Mouse (Mus musculus): ENCODE measurements at regions not wholly inside any gene's neighbourhood (a gene's known extent, or its start where the extent isn't known, plus 50 kb on each side); places are given as distances from the start of the nearest gene placed in this dataset.

DNA sequence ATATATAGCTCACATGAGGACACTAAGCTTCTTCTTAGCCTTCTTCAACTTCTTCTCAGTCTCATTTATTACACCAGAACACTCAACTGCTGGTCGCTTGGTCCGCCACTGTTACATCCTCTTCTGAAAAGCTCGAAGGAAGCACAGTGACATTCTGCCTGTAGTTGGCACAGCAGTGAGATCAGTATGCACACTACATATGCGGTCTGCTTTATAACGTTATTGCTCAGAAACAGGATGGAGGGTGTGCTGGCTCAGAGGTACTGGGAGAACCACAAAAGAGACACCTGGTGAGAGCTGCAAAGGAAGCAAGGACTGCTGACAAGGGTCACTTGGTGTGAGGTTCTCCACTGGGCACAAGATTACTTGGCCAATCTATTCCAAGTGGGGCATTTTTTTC is 179.5 kb downstream of the Ets1 start:
- no peak for ATAC-seq (ENCODE audit: insufficient number of reproducible peaks, insufficient read depth, low FRiP score, low read depth)
- H3K9me3 ChIP-seq (ENCODE audit: control insufficient read depth, low read depth, low read length), result no peaks in the 10 kb centered on the region
- no peaks in the 10 kb centered on the region for H3K36me3 ChIP-seq (ENCODE audit: control insufficient read depth, insufficient read depth, low read length)
- no peak overlapping the region for H3K4me3 ChIP-seq (ENCODE audit: low read depth, low read length)
- 87% methylated on average over 5 of the region's 5 CpGs for WGBS
- no peak overlapping the region for H3K9ac ChIP-seq (replicated peaks; ENCODE audit: low read depth, low read length)
- no peak overlapping the region for H3K4me2 ChIP-seq (replicated peaks; ENCODE audit: low read depth, low read length)
- no peak overlapping the region for H3K27ac ChIP-seq (ENCODE audit: low read length)
- no peaks in the 10 kb centered on the region for H3K4me1 ChIP-seq (ENCODE audit: control insufficient read depth, insufficient read depth, low read length)
- H3K27me3 ChIP-seq (ENCODE audit: control insufficient read depth, insufficient read depth, low read length), result no peaks in the 10 kb centered on the region

DNA sequence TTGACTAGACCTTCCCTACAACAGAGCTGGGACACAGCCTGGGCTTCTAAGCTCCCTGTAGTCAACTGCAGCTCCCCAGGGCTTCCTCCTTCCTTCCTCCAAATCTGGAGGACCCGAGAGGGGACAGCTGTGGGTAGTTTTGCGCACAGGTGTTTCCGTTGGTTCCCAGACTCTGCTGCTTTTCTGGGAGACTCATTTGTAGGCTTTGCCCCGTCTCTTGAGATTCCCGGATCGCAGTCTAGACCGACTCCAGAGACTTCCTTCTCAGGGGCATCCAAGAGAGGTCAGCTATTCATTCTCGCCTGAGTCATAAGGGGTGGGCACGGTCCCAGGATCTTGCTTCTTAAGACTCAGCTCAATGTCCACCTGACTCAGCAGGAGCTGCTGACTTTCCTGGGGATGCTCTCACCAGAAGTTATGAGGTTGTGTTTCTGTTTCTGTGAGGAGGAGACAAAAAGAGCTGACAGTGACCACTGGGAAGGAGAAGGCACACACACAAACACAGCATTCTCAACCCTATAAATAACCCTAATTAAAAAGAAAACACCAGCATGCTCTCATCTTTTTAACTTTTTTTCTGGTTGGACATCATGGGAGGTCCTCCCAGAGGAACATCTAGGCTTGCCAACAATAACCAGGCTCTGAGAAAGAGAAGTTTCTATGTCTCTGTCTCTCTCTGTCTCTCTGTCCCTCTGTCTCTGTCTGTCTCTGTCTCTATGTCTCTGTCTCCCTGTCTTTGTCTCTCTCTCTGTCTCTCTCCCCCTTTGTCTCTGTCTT is 180.8 kb downstream of the Ets1 start:
- WGBS, result 77% methylated on average over 9 of the region's 9 CpGs
- Histone ChIP-seq H3K4me1 (ENCODE audit: control insufficient read depth, insufficient read depth, low read length) (no peaks in the 10 kb centered on the region), H3K27ac (ENCODE audit: low read length) (no peak overlapping the region), H3K4me3 (ENCODE audit: low read depth, low read length) (no peak overlapping the region), H3K36me3 (ENCODE audit: control insufficient read depth, insufficient read depth, low read length) (no peaks in the 10 kb centered on the region), H3K27me3 (ENCODE audit: control insufficient read depth, insufficient read depth, low read length) (no peaks in the 10 kb centered on the region), H3K9me3 (ENCODE audit: control insufficient read depth, low read depth, low read length) (no peaks in the 10 kb centered on the region), H3K4me2 (replicated peaks; ENCODE audit: low read depth, low read length) (no peak overlapping the region), H3K9ac (replicated peaks; ENCODE audit: low read depth, low read length) (no peak overlapping the region)
- no peak for ATAC-seq (ENCODE audit: insufficient number of reproducible peaks, insufficient read depth, low FRiP score, low read depth)

DNA sequence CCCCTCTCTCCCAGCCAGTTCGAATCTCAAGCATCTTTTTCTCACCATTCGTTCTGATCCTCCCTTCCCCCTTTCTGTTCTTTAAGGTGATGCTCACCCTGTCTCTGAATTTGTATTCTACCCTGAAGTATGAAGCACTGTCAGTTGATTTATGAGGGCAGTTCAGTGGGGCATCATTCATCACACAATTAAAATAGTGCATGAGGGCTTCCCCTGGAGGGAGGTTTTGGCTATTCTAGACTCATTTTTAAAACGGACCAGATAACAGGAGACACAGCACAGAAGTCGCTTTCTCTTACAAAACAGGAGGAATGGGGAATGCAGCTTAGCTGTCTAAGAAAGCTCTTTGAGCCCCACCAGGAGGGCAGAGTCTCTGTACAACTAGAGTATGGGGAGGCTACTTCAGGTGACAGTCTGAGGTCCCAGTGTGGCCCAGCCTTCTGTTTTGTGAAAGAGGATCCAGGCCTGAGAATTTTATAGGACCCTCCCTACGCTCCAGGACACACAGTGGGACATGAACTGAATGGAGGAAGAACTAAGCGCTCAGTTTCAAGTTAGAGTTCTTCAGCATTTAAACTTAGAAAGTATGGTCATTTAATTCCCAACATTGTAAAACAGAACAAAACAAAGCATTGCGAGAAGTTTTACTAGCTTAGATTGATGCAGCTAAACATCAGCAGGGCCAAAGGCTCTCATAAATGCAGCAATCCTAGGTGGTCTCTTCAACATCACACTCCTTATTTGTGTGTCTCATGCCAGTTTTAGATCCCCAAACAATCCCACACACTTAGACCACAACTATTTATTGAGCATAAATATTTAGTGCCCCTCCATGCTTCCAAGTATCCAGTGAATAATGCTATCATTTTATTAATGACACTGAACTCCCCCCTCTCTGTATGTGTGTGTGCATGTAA is 181.7 kb downstream of the Ets1 start:
- Histone ChIP-seq H3K27ac (ENCODE audit: low read length) (no peak overlapping the region), H3K36me3 (ENCODE audit: control insufficient read depth, insufficient read depth, low read length) (no peaks in the 10 kb centered on the region), H3K9me3 (ENCODE audit: control insufficient read depth, low read depth, low read length) (no peaks in the 10 kb centered on the region), H3K4me1 (ENCODE audit: control insufficient read depth, insufficient read depth, low read length) (no peaks in the 10 kb centered on the region), H3K4me3 (ENCODE audit: low read depth, low read length) (no peak overlapping the region), H3K4me2 (replicated peaks; ENCODE audit: low read depth, low read length) (no peak overlapping the region), H3K9ac (replicated peaks; ENCODE audit: low read depth, low read length) (no peak overlapping the region), H3K27me3 (ENCODE audit: control insufficient read depth, insufficient read depth, low read length) (no peaks in the 10 kb centered on the region)
- no peak for ATAC-seq (ENCODE audit: insufficient number of reproducible peaks, insufficient read depth, low FRiP score, low read depth)
- 55% methylated on average over 7 of the region's 7 CpGs for WGBS

DNA sequence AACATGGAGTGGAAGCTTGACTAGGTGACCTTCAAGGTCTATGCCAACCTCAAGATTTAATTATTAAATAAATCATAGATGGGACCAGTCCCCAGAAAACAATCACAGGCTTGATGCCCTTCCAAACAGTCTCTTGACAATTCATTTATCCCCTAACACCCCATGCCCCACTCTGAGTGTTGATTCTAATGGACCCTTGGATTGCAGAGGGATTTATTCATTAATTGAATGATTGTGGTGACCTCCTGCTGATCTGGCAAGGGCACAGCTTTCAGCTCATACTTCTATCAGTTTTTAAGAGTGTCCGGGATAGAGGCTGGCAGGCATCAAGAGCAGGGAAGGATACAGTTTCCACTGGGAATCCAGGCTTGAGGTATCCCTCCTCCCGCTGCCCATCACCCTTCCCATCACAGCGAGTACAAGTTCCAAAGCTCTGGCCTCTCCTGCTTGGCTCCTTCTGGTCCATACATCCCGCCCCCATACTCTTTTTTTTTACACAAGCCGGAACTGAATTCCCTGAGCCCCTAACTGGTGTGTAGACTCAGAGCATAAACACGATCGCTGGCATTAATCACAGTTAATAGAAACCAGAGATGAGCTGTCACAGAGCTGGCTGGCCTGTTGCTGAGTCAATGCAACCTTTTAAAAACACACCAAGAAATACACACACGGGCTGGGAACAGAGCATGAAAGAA is 187.6 kb downstream of the Ets1 start:
- peak overlapping the region; percentile 48; the same call in 1 of the 2 replicates for H3K27ac ChIP-seq (ENCODE audit: low read length)
- peak; percentile 83; the same call in 1 of the 2 replicates for ATAC-seq (ENCODE audit: insufficient number of reproducible peaks, insufficient read depth, low FRiP score, low read depth)
- 20% methylated on average over 8 of the region's 8 CpGs for WGBS
- H3K4me1 ChIP-seq (ENCODE audit: control insufficient read depth, insufficient read depth, low read length), result no peaks in the 10 kb centered on the region
- no peak overlapping the region for H3K9ac ChIP-seq (replicated peaks; ENCODE audit: low read depth, low read length)
- no peaks in the 10 kb centered on the region for H3K36me3 ChIP-seq (ENCODE audit: control insufficient read depth, insufficient read depth, low read length)
- H3K4me2 ChIP-seq (replicated peaks; ENCODE audit: low read depth, low read length), result no peak overlapping the region
- no peaks in the 10 kb centered on the region for H3K9me3 ChIP-seq (ENCODE audit: control insufficient read depth, low read depth, low read length)
- H3K4me3 ChIP-seq (ENCODE audit: low read depth, low read length), result no peak overlapping the region
- no peaks in the 10 kb centered on the region for H3K27me3 ChIP-seq (ENCODE audit: control insufficient read depth, insufficient read depth, low read length)

DNA sequence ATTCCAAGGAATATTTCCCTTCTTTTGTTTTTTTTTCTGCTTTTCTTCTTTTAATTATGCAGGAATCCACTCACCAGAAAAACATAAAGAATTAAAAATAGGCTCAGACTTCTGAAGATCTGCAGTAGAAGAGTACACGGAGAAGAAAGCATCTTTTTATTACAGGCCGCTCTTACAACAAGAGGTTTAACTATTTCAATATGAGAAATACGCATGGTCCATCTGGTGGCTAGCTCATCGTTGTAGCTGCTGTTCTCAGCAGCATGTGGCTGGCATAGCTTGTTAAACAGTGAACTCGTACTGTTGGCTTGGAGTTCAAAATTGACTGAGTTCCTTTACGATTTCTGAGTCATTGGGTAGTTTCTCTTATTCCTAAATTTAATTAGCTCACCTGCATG is 188.1 kb downstream of the Ets1 start:
- no peak for ATAC-seq (ENCODE audit: insufficient number of reproducible peaks, insufficient read depth, low FRiP score, low read depth)

DNA sequence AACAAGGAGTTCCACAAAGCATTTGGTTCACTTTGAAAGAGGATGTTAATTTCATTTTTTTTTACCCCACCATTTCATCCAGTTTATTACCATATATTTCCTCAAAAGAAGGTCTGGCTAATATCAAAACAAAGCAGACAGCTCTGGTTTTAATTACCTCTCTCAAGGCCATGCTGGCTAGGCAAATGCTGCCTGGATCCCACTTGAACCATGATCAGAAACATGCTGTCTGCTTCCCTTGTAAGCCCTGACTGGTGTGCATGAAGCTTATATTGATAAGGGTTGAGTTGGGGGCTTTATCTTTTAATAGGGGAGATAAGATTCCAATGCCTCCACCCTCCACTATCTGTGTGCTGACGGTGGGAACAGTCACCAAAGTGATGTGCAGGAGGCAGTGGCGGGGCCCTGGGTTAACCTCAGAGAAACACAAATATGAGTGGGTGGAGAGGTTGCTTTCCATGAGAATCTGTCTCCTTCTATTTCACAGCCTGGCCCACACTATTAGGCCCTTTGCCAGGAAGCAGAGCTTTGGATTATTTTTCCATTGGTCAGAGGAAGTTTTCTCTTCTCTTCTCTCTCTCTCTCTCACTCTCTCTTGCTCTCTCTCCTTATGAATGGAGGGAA is 194.4 kb downstream of the Ets1 start:
- peak overlapping the region; percentile 78 for H3K27ac ChIP-seq (ENCODE audit: low read length)
- no peaks in the 10 kb centered on the region for H3K36me3 ChIP-seq (ENCODE audit: control insufficient read depth, insufficient read depth, low read length)
- no peaks in the 10 kb centered on the region for H3K27me3 ChIP-seq (ENCODE audit: control insufficient read depth, insufficient read depth, low read length)
- H3K4me2 ChIP-seq (replicated peaks; ENCODE audit: low read depth, low read length), result no peak overlapping the region
- H3K9me3 ChIP-seq (ENCODE audit: control insufficient read depth, low read depth, low read length), result no peaks in the 10 kb centered on the region
- WGBS, result 4% methylated on average over 2 of the region's 2 CpGs
- H3K4me1 ChIP-seq (ENCODE audit: control insufficient read depth, insufficient read depth, low read length), result peaks cover 12% of the 10 kb centered on the region
- H3K4me3 ChIP-seq (ENCODE audit: low read depth, low read length), result no peak overlapping the region
- no peak overlapping the region for H3K9ac ChIP-seq (replicated peaks; ENCODE audit: low read depth, low read length)
- peak; percentile 67; the same call in 1 of the 2 replicates for ATAC-seq (ENCODE audit: insufficient number of reproducible peaks, insufficient read depth, low FRiP score, low read depth)

More for the DNA sequence above, 188.1 kb downstream of the Ets1 start:
- H3K9ac ChIP-seq (replicated peaks; ENCODE audit: low read depth, low read length), result no peak overlapping the region
- peak overlapping the region; percentile 55; the same call in 1 of the 2 replicates for H3K27ac ChIP-seq (ENCODE audit: low read length)
- H3K9me3 ChIP-seq (ENCODE audit: control insufficient read depth, low read depth, low read length), result no peaks in the 10 kb centered on the region
- H3K36me3 ChIP-seq (ENCODE audit: control insufficient read depth, insufficient read depth, low read length), result no peaks in the 10 kb centered on the region
- no peak overlapping the region for H3K4me3 ChIP-seq (ENCODE audit: low read depth, low read length)
- no peaks in the 10 kb centered on the region for H3K27me3 ChIP-seq (ENCODE audit: control insufficient read depth, insufficient read depth, low read length)
- H3K4me1 ChIP-seq (ENCODE audit: control insufficient read depth, insufficient read depth, low read length), result no peaks in the 10 kb centered on the region
- H3K4me2 ChIP-seq (replicated peaks; ENCODE audit: low read depth, low read length), result no peak overlapping the region
- WGBS, result 43% methylated on average over 6 of the region's 6 CpGs

DNA sequence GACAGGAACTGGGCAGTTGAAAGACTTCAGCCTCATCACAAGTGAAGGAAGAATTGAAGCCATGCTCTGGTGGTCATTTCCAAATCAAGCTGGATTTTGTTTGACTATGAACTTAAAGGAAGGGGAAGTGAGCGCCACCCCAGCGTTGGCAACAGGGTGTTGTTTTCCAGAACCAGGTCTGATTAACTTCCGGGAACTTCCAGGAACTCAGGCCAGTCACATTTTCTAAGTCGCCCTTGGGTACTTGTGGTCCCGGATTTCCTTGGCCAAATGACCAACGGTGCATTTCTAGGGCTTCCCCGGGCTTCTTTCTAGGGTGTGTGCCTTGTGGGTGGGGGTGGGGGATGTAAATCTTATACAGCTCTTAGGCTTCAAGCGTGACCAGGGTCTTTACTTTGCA is 197.4 kb downstream of the Ets1 start:
- Histone ChIP-seq H3K9me3 (ENCODE audit: control insufficient read depth, low read depth, low read length) (no peaks in the 10 kb centered on the region), H3K27ac (ENCODE audit: low read length) (no peak overlapping the region), H3K36me3 (ENCODE audit: control insufficient read depth, insufficient read depth, low read length) (no peaks in the 10 kb centered on the region), H3K4me1 (ENCODE audit: control insufficient read depth, insufficient read depth, low read length) (peaks cover 12% of the 10 kb centered on the region), H3K9ac (replicated peaks; ENCODE audit: low read depth, low read length) (no peak overlapping the region), H3K27me3 (ENCODE audit: control insufficient read depth, insufficient read depth, low read length) (no peaks in the 10 kb centered on the region), H3K4me3 (ENCODE audit: low read depth, low read length) (no peak overlapping the region), H3K4me2 (replicated peaks; ENCODE audit: low read depth, low read length) (no peak overlapping the region)
- no peak for ATAC-seq (ENCODE audit: insufficient number of reproducible peaks, insufficient read depth, low FRiP score, low read depth)
- 89% methylated on average over 8 of the region's 8 CpGs for WGBS

Measured in stomach, embryonic 14.5 days (tissue).